Mouse (Mus musculus) naive thymus-derived CD4-positive, alpha-beta T cell, adult 5 months (primary cell): Measurements from ENCODE around the gene Vps33b. TPM values are rescaled to one million over a fixed set of nuclear protein-coding genes. Genes with fewer than 3 reads are reported as not detected.

Source experiments
- polyA plus RNA-seq: library from polyadenylated mRNA; unstranded; fragments of 100-300 nt; shearing (Covaris generic); gene quantifications from one replicate; pipeline ENCODE4 v1.2.1, GENCODE M21; 2017

Gene Vps33b
- polyA plus RNA-seq = 39.3 TPM

DNA sequence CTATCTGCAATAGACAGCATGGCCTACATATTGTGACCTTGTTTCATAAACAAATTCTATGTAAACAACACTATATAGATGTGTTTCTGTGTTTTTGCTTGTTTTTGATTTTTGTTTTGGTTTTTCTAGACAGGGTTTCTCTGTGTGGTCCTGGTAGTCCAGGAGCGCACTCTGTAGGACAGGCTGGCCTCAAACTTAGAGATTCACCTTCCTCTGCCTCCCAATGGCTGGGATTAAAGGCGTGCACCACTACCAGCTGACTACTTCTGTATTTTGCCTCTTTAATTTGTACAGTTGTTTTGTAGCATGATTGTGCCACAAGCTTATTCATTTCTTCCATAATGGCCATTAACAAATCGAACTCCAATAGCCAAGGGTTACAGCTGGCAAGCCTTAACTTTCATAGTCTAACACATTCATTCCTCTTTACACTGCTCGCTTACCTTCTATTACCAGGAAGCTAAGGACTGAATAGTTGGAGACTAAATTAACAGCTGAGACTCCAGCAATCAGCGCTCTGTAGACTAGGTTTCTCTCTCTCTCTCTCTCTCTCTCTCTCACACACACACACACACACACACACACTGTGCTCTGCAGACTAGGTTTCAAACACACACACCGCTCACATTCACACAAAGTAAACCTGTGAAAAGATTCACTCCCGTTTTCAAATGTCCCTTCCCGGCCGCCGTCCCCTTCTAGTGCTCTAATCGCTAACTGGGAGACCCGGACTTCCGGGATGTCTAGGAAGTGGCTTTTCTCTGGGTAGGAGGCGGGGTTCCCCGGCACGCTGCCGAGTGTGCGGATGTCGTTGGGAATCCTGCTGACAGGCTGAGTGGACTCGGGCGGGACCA, at the start of gene Vps33b:
Gene Vps33b, plus strand, starts transcription at position 753 of the 854 bp plus-strand sequence.

GRCm38 (mm10) chr7:80232489-80233029, 36.9 kb upstream of the Vps33b start, which contains the start of the genes Cib1 and Gdpgp1:
Cib1 (minus strand) TSS chr7:80232813.
Gdpgp1 (plus strand) TSS chr7:80232865.

DNA sequence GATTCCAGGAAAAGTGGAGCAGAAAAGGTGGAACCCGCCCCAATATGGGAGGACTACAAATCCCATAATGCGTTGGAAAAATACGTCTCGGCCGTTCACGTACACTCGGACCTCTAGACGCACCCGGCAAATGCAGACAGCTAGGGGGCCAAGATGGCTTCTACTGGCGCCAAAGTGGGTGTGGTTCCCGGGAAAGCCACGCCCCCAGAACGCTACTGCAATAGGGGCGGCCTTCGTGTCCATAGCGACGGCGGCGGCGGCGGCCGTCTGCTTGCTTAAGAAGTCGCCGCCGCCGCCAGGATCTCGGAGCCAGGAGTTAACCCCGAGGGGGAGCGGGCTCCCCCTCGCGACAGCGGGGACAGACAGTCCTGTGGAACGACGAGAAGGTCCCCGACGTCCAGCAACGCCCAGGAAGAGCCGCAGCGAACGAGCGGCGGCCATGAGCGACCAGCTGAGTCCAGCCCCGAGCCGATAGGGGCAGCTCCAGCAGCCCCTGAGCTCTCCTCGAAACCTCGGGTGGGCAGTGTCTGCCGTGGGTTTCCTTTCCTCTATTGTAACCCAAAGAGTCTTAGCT, 23.2 kb upstream of the Vps33b start, which contains the start of gene Ttll13:
Gene Ttll13, plus strand, starts transcription at position 229 of the 574 bp plus-strand sequence.

DNA sequence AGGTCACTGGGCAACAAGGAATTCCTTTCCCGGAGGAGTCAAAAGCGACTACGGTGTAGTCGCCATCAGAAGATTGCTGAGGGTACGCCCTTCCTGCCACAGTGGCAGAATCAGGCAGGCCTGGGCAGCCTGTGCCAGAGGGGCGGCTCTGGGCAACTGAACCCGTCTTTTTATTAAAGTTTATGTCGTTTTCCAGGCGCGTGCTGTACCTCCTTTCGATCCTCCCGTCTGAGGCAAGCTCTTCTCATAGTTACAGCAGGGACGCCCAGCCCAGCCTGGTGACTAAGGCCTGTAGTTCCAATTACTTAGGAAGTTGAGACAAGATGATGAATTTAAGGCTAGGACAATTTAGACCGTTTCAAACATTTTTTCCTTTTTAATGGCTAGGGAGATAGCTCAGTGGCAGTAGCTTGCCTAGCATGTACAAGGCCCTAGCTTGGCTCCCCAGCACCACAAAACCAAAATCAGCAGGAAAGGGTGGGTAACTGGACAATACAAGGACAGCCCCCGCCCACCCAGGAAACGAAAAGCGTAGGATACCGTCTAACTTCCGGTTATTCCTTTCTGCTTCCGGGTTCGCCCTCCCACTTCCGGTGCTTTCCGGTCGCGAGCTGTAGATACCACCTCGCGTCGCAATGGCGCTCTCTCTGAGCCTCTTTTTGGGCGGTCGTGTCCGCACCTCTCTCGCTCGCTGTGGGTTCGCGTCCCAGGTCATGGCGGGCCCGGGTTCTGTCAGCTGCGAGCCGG, 8.7 kb upstream of the Vps33b start, which contains the start of gene Ngrn:
Gene Ngrn, plus strand, starts transcription at position 591 of the 747 bp plus-strand sequence.

GRCm38 (mm10) chr7:80294062-80294763, 24.8 kb downstream of the Vps33b start, which contains the start of gene Prc1:
Prc1 (plus strand) TSS chr7:80294450.

GRCm38 (mm10) chr7:80324043-80324815, 54.8 kb downstream of the Vps33b start, which contains the start of gene Rccd1:
Rccd1 (minus strand) TSS chr7:80324454.

GRCm38 (mm10) chr7:80340793-80341192, 71.3 kb downstream of the Vps33b start, which contains the start of gene Unc45a:
Unc45a (minus strand) TSS chr7:80341005.

Other genes starting within 250 kb of the Vps33b start
- gene Zfp710, start 244.8 kb upstream of the Vps33b start, polyA plus RNA-seq = 18.2 TPM
- 103 TPM for gene Idh2, start 154.3 kb upstream of the Vps33b start, polyA plus RNA-seq
- 5.6 TPM for gene Sema4b, start 82.8 kb upstream of the Vps33b start, polyA plus RNA-seq
- gene Cib1, start 36.8 kb upstream of the Vps33b start, polyA plus RNA-seq = 70.5 TPM
- gene Gdpgp1, start 36.8 kb upstream of the Vps33b start, polyA plus RNA-seq = 5.2 TPM
- gene Ttll13, start 23.3 kb upstream of the Vps33b start, polyA plus RNA-seq = 0.20 TPM
- gene Ngrn, start 8.4 kb upstream of the Vps33b start, polyA plus RNA-seq = 32.5 TPM
- 2.4 TPM for gene Prc1, start 24.8 kb downstream of the Vps33b start, polyA plus RNA-seq
- 32.9 TPM for gene Rccd1, start 54.8 kb downstream of the Vps33b start, polyA plus RNA-seq
- 195 TPM for gene Unc45a, start 71.4 kb downstream of the Vps33b start, polyA plus RNA-seq
- 3.9 TPM for gene Hddc3, start 73.5 kb downstream of the Vps33b start, polyA plus RNA-seq
- gene Man2a2, start 101.7 kb downstream of the Vps33b start, polyA plus RNA-seq = 105 TPM
- not detected for gene Fes, start 118.3 kb downstream of the Vps33b start, polyA plus RNA-seq
- gene Furin, start 135.8 kb downstream of the Vps33b start, polyA plus RNA-seq = 71.7 TPM